Mouse (Mus musculus) olfactory bulb, adult 2 months (tissue): ENCODE data around the gene S100a10.

Experiments used
- CTCF ChIP-seq: fragments of 200-500 bp; IDR thresholded peaks from 2 replicates; pipeline ENCODE4 v1.5.1; 2012; ENCODE audit warnings: low read depth, mild to moderate bottlenecking, low read length, moderate library complexity; ENCODE audit not compliant: insufficient read depth
- POLR2A ChIP-seq: fragments of 200-500 bp; IDR thresholded peaks from 2 replicates; pipeline ENCODE4 v1.6.1; 2012; ENCODE audit warnings: mild to moderate bottlenecking, low read depth, low read length, moderate library complexity; ENCODE audit not compliant: insufficient read depth

DNA sequence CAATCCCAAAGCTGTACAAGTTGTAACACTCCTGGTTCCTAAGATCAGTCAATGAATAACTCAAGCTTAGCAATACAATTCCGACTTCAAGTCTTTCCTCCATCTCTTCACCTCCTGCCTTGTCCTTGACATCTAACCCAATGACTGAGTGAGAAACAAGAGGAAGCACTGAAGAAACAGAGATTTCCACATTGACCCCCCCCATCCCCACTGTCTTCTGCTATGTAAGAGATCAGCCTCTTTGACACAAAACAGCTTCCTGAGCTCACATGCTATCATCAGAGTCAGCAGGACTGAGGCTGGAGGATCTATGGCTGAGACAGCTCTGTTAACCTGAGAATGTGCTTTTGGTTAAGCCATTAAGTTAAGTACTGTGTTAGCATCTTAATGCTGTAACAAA is 43.8 kb upstream of the S100a10 start:
- no peak for TF ChIP-seq POLR2A
- no peak for TF ChIP-seq CTCF
